Mouse (Mus musculus) hindbrain, embryonic 10.5 days (tissue): ENCODE data around the gene Rimkla. TPM values are rescaled to one million over a fixed set of nuclear protein-coding genes. Genes with fewer than 3 reads are reported as not detected.
"Not testable (repeated sequence)": the region's sequence is repeated elsewhere in the genome, so short reads cannot be mapped to it uniquely, and the experiment has no call there.

Experiments used
- DNase-seq: peaks from one replicate; pipeline ENCODE4 v3.0.0-alpha.2; 2017; ENCODE audit warnings: low spot score
- H3K27ac ChIP-seq: fragments of 300-500 bp; sonication (generic); 2 replicates; pipeline ENCODE4 v1.5.1; 2016; ENCODE audit warnings: mild to moderate bottlenecking, moderate library complexity
- H3K27me3 ChIP-seq: fragments of 300-500 bp; sonication (generic); 2 replicates; pipeline ENCODE4 v1.6.1; 2016; ENCODE audit warnings: mild to moderate bottlenecking; ENCODE audit not compliant: poor library complexity, insufficient read depth, severe bottlenecking
- H3K36me3 ChIP-seq: fragments of 300-500 bp; sonication (generic); 2 replicates; pipeline ENCODE4 v1.6.1; 2016; ENCODE audit warnings: mild to moderate bottlenecking, moderate library complexity
- H3K4me1 ChIP-seq: fragments of 300-500 bp; sonication (generic); replicated peaks from 2 replicates; pipeline ENCODE4 v1.6.1; 2016; ENCODE audit warnings: mild to moderate bottlenecking
- H3K4me3 ChIP-seq: fragments of 300-500 bp; sonication (generic); 2 replicates; pipeline ENCODE4 v1.5.1; 2016; ENCODE audit warnings: mild to moderate bottlenecking, moderate library complexity
- H3K9me3 ChIP-seq: fragments of 300-500 bp; sonication (generic); 2 replicates; pipeline ENCODE4 v1.6.1; 2016; ENCODE audit warnings: mild to moderate bottlenecking, moderate library complexity
- WGBS: fragments of 180-500 bp; shearing (Covaris S2); methylation state at CpG from one replicate; pipeline ENCODE4 v1.1.7; 2016; 5-methylcytosine and 5-hydroxymethylcytosine counted together
- polyA plus RNA-seq: library from polyadenylated mRNA; unstranded; fragments of >200 nt; fragmentation: Nextera tagmentation; extraction: Ambion mirVana; gene quantifications from 2 replicates; pipeline ENCODE4 v1.2.1, GENCODE M21; 2016

Rimkla gene
- 3.6 and 4.6 TPM in 2 replicates for polyA plus RNA-seq

DNA sequence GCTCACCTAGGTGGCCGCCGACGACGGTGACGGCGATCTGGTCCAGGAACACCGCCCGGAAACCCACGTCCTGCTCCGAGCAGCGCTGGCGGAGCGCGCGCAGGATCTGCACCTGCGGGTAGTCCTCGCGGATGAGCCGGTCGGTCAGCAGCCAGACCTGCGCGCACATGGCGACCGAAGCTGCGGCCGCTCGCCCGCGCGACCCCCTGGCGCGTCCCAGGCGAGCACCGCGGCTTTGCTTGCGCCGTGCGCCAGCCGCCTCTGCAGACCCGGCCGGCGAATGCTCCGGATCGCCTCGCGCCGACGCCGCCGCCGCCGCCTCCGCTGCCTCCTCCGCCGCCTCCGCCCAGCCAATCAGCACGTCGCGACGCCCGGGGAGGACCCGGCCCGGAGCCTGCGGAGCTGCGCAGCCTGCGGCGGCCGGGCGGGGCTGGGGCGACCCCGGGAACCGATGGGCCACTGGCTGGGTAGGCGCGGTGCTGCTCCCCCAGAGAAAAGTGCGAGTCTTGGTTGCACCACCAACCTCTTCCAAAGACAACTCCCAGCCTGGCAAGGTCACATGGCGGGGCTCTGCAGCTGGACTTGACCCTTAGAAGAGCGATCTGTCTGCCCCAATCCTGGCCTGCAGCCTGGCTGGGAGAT lies at the start of gene Rimkla:
Gene Rimkla (minus strand): TSS at position 338 of the 642 bp plus-strand sequence.
- Histone ChIP-seq H3K36me3 (no peaks in the 10 kb centered on the region), H3K9me3 (no peaks in the 10 kb centered on the region), H3K4me3 (peak within 1 kb of the TSS; percentile 72), H3K27ac (peak within 1 kb of the TSS; percentile 86), H3K27me3 (peaks cover 46% of the 10 kb centered on the region), H3K4me1 (peaks cover 13% of the 10 kb centered on the region)
- DNase-seq: peak; percentile 80
- under 1% methylated on average over 77 of the region's 77 CpGs for WGBS

- Histone ChIP-seq H3K36me3 (no peaks in the 10 kb centered on the region), H3K27me3 (no peaks in the 10 kb centered on the region), H3K9me3 (no peaks in the 10 kb centered on the region), H3K27ac (peak overlapping the region; percentile 99), H3K4me3 (peak overlapping the region; percentile 96), H3K4me1 (peaks cover 17% of the 10 kb centered on the region)
- peak; percentile 5 for DNase-seq
- WGBS: 11% methylated on average over 10 of the region's 10 CpGs
These were observed 48.1 kb upstream of the Rimkla start for GRCm38 (mm10) chr4:119540533-119540890.

GRCm38 (mm10) chr4:119539836-119540532 lies 47.6 kb upstream of the Rimkla start:
- Histone ChIP-seq H3K4me1 (peaks cover 17% of the 10 kb centered on the region), H3K4me3 (peak overlapping the region; percentile 96), H3K27ac (peak overlapping the region; percentile 99), H3K9me3 (no peaks in the 10 kb centered on the region), H3K36me3 (no peaks in the 10 kb centered on the region), H3K27me3 (no peaks in the 10 kb centered on the region)
- peak; percentile 63 for DNase-seq
- under 1% methylated on average over 54 of the region's 76 CpGs for WGBS

GRCm38 (mm10) chr4:119539031-119539824 lies 46.8 kb upstream of the Rimkla start, which contains the start of gene Frg2f1:
Frg2f1 (minus strand) TSS chr4:119539529.
- under 1% methylated on average over 66 of the region's 85 CpGs for WGBS
- Histone ChIP-seq H3K27me3 (no peaks in the 10 kb centered on the region), H3K36me3 (no peaks in the 10 kb centered on the region), H3K4me1 (peaks cover 17% of the 10 kb centered on the region), H3K4me3 (peak within 1 kb of the TSS; percentile 96), H3K9me3 (no peaks in the 10 kb centered on the region), H3K27ac (peak within 1 kb of the TSS; percentile 99)
- peak; percentile 93 for DNase-seq

GRCm38 (mm10) chr4:119537436-119537835 lies 45.0 kb upstream of the Rimkla start:
- Histone ChIP-seq H3K4me1 (peaks cover 17% of the 10 kb centered on the region), H3K27me3 (no peaks in the 10 kb centered on the region), H3K4me3 (no peak overlapping the region), H3K36me3 (no peaks in the 10 kb centered on the region), H3K9me3 (no peaks in the 10 kb centered on the region), H3K27ac (no peak overlapping the region)
- no peak for DNase-seq
- WGBS: 86% methylated on average over 4 of the region's 4 CpGs

- H3K4me1 ChIP-seq: peaks cover 17% of the 10 kb centered on the region
- H3K4me3 ChIP-seq, H3K27ac ChIP-seq: not testable (repeated sequence)
These were observed 44.2 kb upstream of the Rimkla start, which contains the start of gene Foxj3 for GRCm38 (mm10) chr4:119536615-119537014. Foxj3 (plus strand) TSS chr4:119537004.

GRCm38 (mm10) chr4:119535103-119535502 lies 42.7 kb upstream of the Rimkla start:
- DNase-seq: no peak
- Histone ChIP-seq H3K4me1 (peaks cover 7% of the 10 kb centered on the region), H3K4me3 (no peak overlapping the region), H3K27ac (no peak overlapping the region), H3K27me3 (no peaks in the 10 kb centered on the region), H3K36me3 (no peaks in the 10 kb centered on the region), H3K9me3 (no peaks in the 10 kb centered on the region)
- WGBS: 71% methylated on average over 4 of the region's 4 CpGs

More at GRCm38 (mm10) chr4:119536615-119537014, 44.2 kb upstream of the Rimkla start, which contains the start of gene Foxj3:
- not testable (repeated sequence) for DNase-seq, H3K27me3 ChIP-seq, H3K36me3 ChIP-seq, H3K9me3 ChIP-seq
- WGBS: 88% methylated on average over 4 of the region's 4 CpGs

GRCm38 (mm10) chr4:119531813-119532212 lies 39.4 kb upstream of the Rimkla start:
- no peaks in the 10 kb centered on the region for H3K36me3 ChIP-seq
- no peaks in the 10 kb centered on the region for H3K27me3 ChIP-seq
- WGBS: 65% methylated on average over 2 of the region's 2 CpGs
- no peak overlapping the region for H3K27ac ChIP-seq
- DNase-seq: no peak
- no peaks in the 10 kb centered on the region for H3K4me1 ChIP-seq
- H3K4me3 ChIP-seq: no peak overlapping the region
- H3K9me3 ChIP-seq: no peaks in the 10 kb centered on the region

- Histone ChIP-seq H3K36me3 (no peaks in the 10 kb centered on the region), H3K4me3 (no peak overlapping the region), H3K4me1 (peaks cover 6% of the 10 kb centered on the region; the same call in 1 of the 2 replicates), H3K9me3 (no peaks in the 10 kb centered on the region), H3K27ac (no peak overlapping the region), H3K27me3 (no peaks in the 10 kb centered on the region)
- no peak for DNase-seq
These were observed 34.0 kb upstream of the Rimkla start for GRCm38 (mm10) chr4:119526329-119526845.

DNA sequence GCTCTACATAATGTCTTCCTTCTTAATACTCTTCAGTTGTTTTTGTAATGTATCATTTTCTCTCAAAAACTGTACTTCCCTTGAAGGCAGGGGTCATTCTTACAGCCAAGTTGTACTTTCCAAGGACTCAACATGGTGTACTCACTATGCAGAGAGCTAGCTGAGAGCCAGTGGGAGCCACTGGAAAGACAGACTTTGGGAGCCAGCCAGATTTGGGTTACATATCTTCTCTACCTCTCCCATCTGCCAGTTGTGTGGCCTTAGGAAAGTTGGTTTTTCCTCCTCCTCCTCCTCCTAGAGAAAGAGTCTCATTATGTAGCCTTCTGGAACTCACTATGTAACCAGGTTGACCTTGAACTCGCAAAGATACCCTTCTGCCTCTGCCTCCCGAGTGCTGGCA lies 32.0 kb upstream of the Rimkla start:
- DNase-seq: no peak
- no peaks in the 10 kb centered on the region for H3K27me3 ChIP-seq
- H3K9me3 ChIP-seq: no peaks in the 10 kb centered on the region
- no peaks in the 10 kb centered on the region for H3K36me3 ChIP-seq
- no peak overlapping the region for H3K27ac ChIP-seq
- peaks cover 6% of the 10 kb centered on the region; the same call in 1 of the 2 replicates for H3K4me1 ChIP-seq
- no peak overlapping the region for H3K4me3 ChIP-seq
- 83% methylated on average over 2 of the region's 2 CpGs for WGBS

DNA sequence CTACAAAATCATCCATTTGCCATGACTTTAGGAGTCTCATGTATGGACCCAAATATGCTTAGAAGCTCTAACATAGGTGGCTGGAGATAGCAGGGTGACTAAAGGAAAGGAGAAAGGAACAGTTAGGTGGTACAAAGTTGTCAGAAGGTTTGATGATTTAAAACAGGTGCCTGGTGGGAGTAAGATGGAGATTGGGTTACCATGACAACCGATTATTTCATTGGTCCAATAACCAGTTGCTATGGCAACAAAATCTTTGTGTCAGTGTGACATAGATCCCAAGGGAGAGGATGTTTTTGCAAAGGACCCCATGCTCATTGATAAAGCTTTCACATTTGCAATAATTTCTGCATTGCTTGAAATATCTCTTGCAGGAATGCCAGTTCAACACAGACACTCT lies 31.6 kb upstream of the Rimkla start:
- H3K4me1 ChIP-seq: peaks cover 6% of the 10 kb centered on the region; the same call in 1 of the 2 replicates
- no peak overlapping the region for H3K4me3 ChIP-seq
- H3K9me3 ChIP-seq: no peaks in the 10 kb centered on the region
- no peak for DNase-seq
- H3K27me3 ChIP-seq: no peaks in the 10 kb centered on the region
- 81% methylated on average over 1 of the region's 1 CpGs for WGBS
- no peaks in the 10 kb centered on the region for H3K36me3 ChIP-seq
- no peak overlapping the region for H3K27ac ChIP-seq

DNA sequence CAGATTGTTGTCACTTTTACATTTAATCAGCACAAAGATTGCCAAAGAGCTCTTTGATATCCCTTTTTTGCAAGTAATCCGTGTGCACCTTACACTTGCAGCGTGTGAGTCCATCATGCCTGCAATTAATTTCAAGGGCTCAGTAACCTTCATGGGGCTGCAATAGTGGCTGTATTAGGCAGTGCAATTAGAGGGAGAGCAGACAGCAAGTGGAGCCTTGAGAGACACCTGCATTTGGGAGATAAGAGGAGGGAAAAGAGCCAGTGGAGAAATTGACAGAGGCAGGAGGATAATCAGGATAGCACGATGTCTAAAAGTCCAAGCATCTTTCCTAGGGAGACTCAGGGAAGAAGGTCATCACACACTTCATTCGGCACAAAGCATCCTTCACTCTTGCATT lies 31.1 kb upstream of the Rimkla start:
- H3K9me3 ChIP-seq: no peaks in the 10 kb centered on the region
- no peak for DNase-seq
- no peaks in the 10 kb centered on the region for H3K27me3 ChIP-seq
- 84% methylated on average over 4 of the region's 4 CpGs for WGBS
- H3K27ac ChIP-seq: no peak overlapping the region
- H3K4me3 ChIP-seq: no peak overlapping the region
- peaks cover 6% of the 10 kb centered on the region; the same call in 1 of the 2 replicates for H3K4me1 ChIP-seq
- no peaks in the 10 kb centered on the region for H3K36me3 ChIP-seq
